Mouse (Mus musculus): ENCODE measurements at regions not wholly inside any gene's neighbourhood (a gene's known extent, or its start where the extent isn't known, plus 50 kb on each side); places are given as distances from the start of the nearest gene placed in this dataset.

- DNase-seq (ENCODE audit: low spot score): no peak
- Histone ChIP-seq H3K27ac (no peak overlapping the region), H3K4me3 (replicated peaks; ENCODE audit: low read depth, low read length) (no peak overlapping the region), H3K9ac (ENCODE audit: low read depth, low read length) (no peak overlapping the region), H3K4me2 (ENCODE audit: low read length) (no peak overlapping the region), H3K4me1 (replicated peaks; ENCODE audit: insufficient read depth, low read length) (no peaks in the 10 kb centered on the region), H3K36me3 (ENCODE audit: insufficient read depth, low read length) (no peaks in the 10 kb centered on the region), H3K27me3 (ENCODE audit: insufficient read depth, low read length) (no peaks in the 10 kb centered on the region), H3K9me3 (replicated peaks; ENCODE audit: low read length) (no peaks in the 10 kb centered on the region)
- no peak for ATAC-seq (replicated peaks; ENCODE audit: low FRiP score, low read depth)
- WGBS: 78% methylated on average over 9 of the region's 9 CpGs
- no peak for TF ChIP-seq CTCF (IDR thresholded peaks at IDR 0.05; ENCODE audit: low read depth)
These were observed 227.0 kb upstream of the Tars start for GRCm38 (mm10) chr15:11626433-11626832.

- 29% methylated on average over 3 of the region's 3 CpGs for WGBS
- Histone ChIP-seq H3K9me3 (replicated peaks; ENCODE audit: low read length) (no peaks in the 10 kb centered on the region), H3K36me3 (ENCODE audit: insufficient read depth, low read length) (no peaks in the 10 kb centered on the region), H3K4me2 (ENCODE audit: low read length) (no peak overlapping the region), H3K9ac (ENCODE audit: low read depth, low read length) (no peak overlapping the region), H3K4me3 (replicated peaks; ENCODE audit: low read depth, low read length) (no peak overlapping the region), H3K27me3 (ENCODE audit: insufficient read depth, low read length) (no peaks in the 10 kb centered on the region), H3K4me1 (replicated peaks; ENCODE audit: insufficient read depth, low read length) (no peaks in the 10 kb centered on the region), H3K27ac (no peak overlapping the region)
- DNase-seq (ENCODE audit: low spot score) (peak; percentile 25), ATAC-seq (replicated peaks; ENCODE audit: low FRiP score, low read depth) (no peak)
- TF ChIP-seq CTCF (IDR thresholded peaks at IDR 0.05; ENCODE audit: low read depth): no peak
These were observed 213.0 kb upstream of the Tars start for GRCm38 (mm10) chr15:11612416-11612815.

GRCm38 (mm10) chr15:11610043-11610670 is 210.7 kb upstream of the Tars start:
- Histone ChIP-seq H3K9me3 (replicated peaks; ENCODE audit: low read length) (no peaks in the 10 kb centered on the region), H3K9ac (ENCODE audit: low read depth, low read length) (no peak overlapping the region), H3K36me3 (ENCODE audit: insufficient read depth, low read length) (no peaks in the 10 kb centered on the region), H3K4me3 (replicated peaks; ENCODE audit: low read depth, low read length) (no peak overlapping the region), H3K27ac (no peak overlapping the region), H3K4me1 (replicated peaks; ENCODE audit: insufficient read depth, low read length) (no peaks in the 10 kb centered on the region), H3K27me3 (ENCODE audit: insufficient read depth, low read length) (no peaks in the 10 kb centered on the region), H3K4me2 (ENCODE audit: low read length) (no peak overlapping the region)
- DNase-seq (ENCODE audit: low spot score): no peak
- no peak for TF ChIP-seq CTCF (IDR thresholded peaks at IDR 0.05; ENCODE audit: low read depth)
- 84% methylated on average over 3 of the region's 3 CpGs for WGBS
- ATAC-seq (replicated peaks; ENCODE audit: low FRiP score, low read depth): no peak

- DNase-seq (ENCODE audit: low spot score): peak; percentile 84
- TF ChIP-seq CTCF (IDR thresholded peaks at IDR 0.05; ENCODE audit: low read depth): no peak
- Histone ChIP-seq H3K4me3 (replicated peaks; ENCODE audit: low read depth, low read length) (no peak overlapping the region), H3K27me3 (ENCODE audit: insufficient read depth, low read length) (no peaks in the 10 kb centered on the region), H3K9ac (ENCODE audit: low read depth, low read length) (no peak overlapping the region), H3K27ac (no peak overlapping the region), H3K4me2 (ENCODE audit: low read length) (no peak overlapping the region), H3K9me3 (replicated peaks; ENCODE audit: low read length) (no peaks in the 10 kb centered on the region), H3K4me1 (replicated peaks; ENCODE audit: insufficient read depth, low read length) (no peaks in the 10 kb centered on the region), H3K36me3 (ENCODE audit: insufficient read depth, low read length) (no peaks in the 10 kb centered on the region)
- ATAC-seq (replicated peaks; ENCODE audit: low FRiP score, low read depth): no peak
These were observed 208.0 kb upstream of the Tars start for GRCm38 (mm10) chr15:11607489-11607888.

- Histone ChIP-seq H3K27me3 (ENCODE audit: insufficient read depth, low read length) (no peaks in the 10 kb centered on the region), H3K4me1 (replicated peaks; ENCODE audit: insufficient read depth, low read length) (no peaks in the 10 kb centered on the region), H3K27ac (no peak overlapping the region), H3K36me3 (ENCODE audit: insufficient read depth, low read length) (no peaks in the 10 kb centered on the region), H3K4me3 (replicated peaks; ENCODE audit: low read depth, low read length) (no peak overlapping the region), H3K9me3 (replicated peaks; ENCODE audit: low read length) (no peaks in the 10 kb centered on the region), H3K4me2 (ENCODE audit: low read length) (no peak overlapping the region), H3K9ac (ENCODE audit: low read depth, low read length) (no peak overlapping the region)
- TF ChIP-seq CTCF (IDR thresholded peaks at IDR 0.05; ENCODE audit: low read depth): no peak
- 91% methylated on average over 4 of the region's 4 CpGs for WGBS
- ATAC-seq (replicated peaks; ENCODE audit: low FRiP score, low read depth): no peak
- DNase-seq (ENCODE audit: low spot score): no peak
These were observed 206.2 kb upstream of the Tars start for GRCm38 (mm10) chr15:11605677-11606076.

- no peaks in the 10 kb centered on the region for H3K27me3 ChIP-seq (ENCODE audit: insufficient read depth, low read length)
- no peak overlapping the region for H3K9ac ChIP-seq (ENCODE audit: low read depth, low read length)
- ATAC-seq (replicated peaks; ENCODE audit: low FRiP score, low read depth): no peak
- H3K4me3 ChIP-seq (replicated peaks; ENCODE audit: low read depth, low read length): no peak overlapping the region
- WGBS: 88% methylated on average over 6 of the region's 6 CpGs
- no peak for DNase-seq (ENCODE audit: low spot score)
- no peaks in the 10 kb centered on the region for H3K9me3 ChIP-seq (replicated peaks; ENCODE audit: low read length)
- H3K4me1 ChIP-seq (replicated peaks; ENCODE audit: insufficient read depth, low read length): no peaks in the 10 kb centered on the region
- H3K4me2 ChIP-seq (ENCODE audit: low read length): no peak overlapping the region
- TF ChIP-seq CTCF (IDR thresholded peaks at IDR 0.05; ENCODE audit: low read depth): no peak
- no peak overlapping the region for H3K27ac ChIP-seq
- no peaks in the 10 kb centered on the region for H3K36me3 ChIP-seq (ENCODE audit: insufficient read depth, low read length)
These were observed 197.6 kb upstream of the Tars start for GRCm38 (mm10) chr15:11597021-11597420.

GRCm38 (mm10) chr15:11590542-11591116 is 191.2 kb upstream of the Tars start:
- Histone ChIP-seq H3K9ac (ENCODE audit: low read depth, low read length) (no peak overlapping the region), H3K27me3 (ENCODE audit: insufficient read depth, low read length) (no peaks in the 10 kb centered on the region), H3K27ac (no peak overlapping the region), H3K36me3 (ENCODE audit: insufficient read depth, low read length) (no peaks in the 10 kb centered on the region), H3K4me1 (replicated peaks; ENCODE audit: insufficient read depth, low read length) (no peaks in the 10 kb centered on the region), H3K4me3 (replicated peaks; ENCODE audit: low read depth, low read length) (no peak overlapping the region), H3K9me3 (replicated peaks; ENCODE audit: low read length) (no peaks in the 10 kb centered on the region), H3K4me2 (ENCODE audit: low read length) (no peak overlapping the region)
- 35% methylated on average over 9 of the region's 9 CpGs for WGBS
- TF ChIP-seq CTCF (IDR thresholded peaks at IDR 0.05; ENCODE audit: low read depth): peak; percentile 72
- ATAC-seq (replicated peaks; ENCODE audit: low FRiP score, low read depth) (no peak), DNase-seq (ENCODE audit: low spot score) (peak; percentile 73)

All from kidney, postnatal 0 days (tissue).